Mouse (Mus musculus): ENCODE measurements around the gene Nme9.
A peak's percentile ranks its signal among the peaks of the same experiment; 100 is the strongest.

Gene Nme9

GRCm38 (mm10) chr9:99451161-99451560 lies at the start of gene Nme9:
TSS of gene Nme9 (plus strand) at chr9:99451475.
- Histone ChIP-seq H3K36me3 (ENCODE audit: insufficient read depth, low read length) (no peaks in the 10 kb centered on the region), H3K27me3 (ENCODE audit: insufficient read depth, low read length) (peaks cover 20% of the 10 kb centered on the region), H3K4me3 (replicated peaks; ENCODE audit: low read length) (no peak within 1 kb of the TSS), H3K9me3 (ENCODE audit: low read length) (no peaks in the 10 kb centered on the region), H3K4me1 (replicated peaks; ENCODE audit: low read depth, low read length) (peaks cover 17% of the 10 kb centered on the region)
- TF ChIP-seq CTCF (conservative IDR thresholded peaks at IDR 0.05; ENCODE audit: low read length) (no peak), POU5F1 (IDR thresholded peaks at IDR 0.05; ENCODE audit: borderline replicate concordance, low read length) (no peak), NANOG (IDR thresholded peaks at IDR 0.05; ENCODE audit: borderline replicate concordance, low read length) (no peak)

- no peaks in the 10 kb centered on the region for H3K27me3 ChIP-seq (ENCODE audit: insufficient read depth, low read length)
- H3K9me3 ChIP-seq (ENCODE audit: low read length) = no peaks in the 10 kb centered on the region
- peaks cover 83% of the 10 kb centered on the region for H3K4me1 ChIP-seq (replicated peaks; ENCODE audit: low read depth, low read length)
- peaks cover 73% of the 10 kb centered on the region for H3K36me3 ChIP-seq (ENCODE audit: insufficient read depth, low read length)
- no peak for TF ChIP-seq CTCF (conservative IDR thresholded peaks at IDR 0.05; ENCODE audit: low read length)
- no peak for TF ChIP-seq POU5F1 (IDR thresholded peaks at IDR 0.05; ENCODE audit: borderline replicate concordance, low read length)
- no peak for TF ChIP-seq NANOG (IDR thresholded peaks at IDR 0.05; ENCODE audit: borderline replicate concordance, low read length)
- H3K4me3 ChIP-seq (replicated peaks; ENCODE audit: low read length) = no peak overlapping the region
Observed at GRCm38 (mm10) chr9:99409280-99409679, 42.0 kb upstream of the Nme9 start.

- no peak for TF ChIP-seq POU5F1 (IDR thresholded peaks at IDR 0.05; ENCODE audit: borderline replicate concordance, low read length)
- TF ChIP-seq CTCF (conservative IDR thresholded peaks at IDR 0.05; ENCODE audit: low read length) = no peak
- TF ChIP-seq NANOG (IDR thresholded peaks at IDR 0.05; ENCODE audit: borderline replicate concordance, low read length) = no peak
Observed at GRCm38 (mm10) chr9:99411093-99411492, 40.2 kb upstream of the Nme9 start.

GRCm38 (mm10) chr9:99411785-99412184 lies 39.5 kb upstream of the Nme9 start:
- peaks cover 84% of the 10 kb centered on the region for H3K4me1 ChIP-seq (replicated peaks; ENCODE audit: low read depth, low read length)
- no peaks in the 10 kb centered on the region for H3K9me3 ChIP-seq (ENCODE audit: low read length)
- H3K4me3 ChIP-seq (replicated peaks; ENCODE audit: low read length) = no peak overlapping the region
- TF ChIP-seq CTCF (conservative IDR thresholded peaks at IDR 0.05; ENCODE audit: low read length) (no peak), POU5F1 (IDR thresholded peaks at IDR 0.05; ENCODE audit: borderline replicate concordance, low read length) (no peak), NANOG (IDR thresholded peaks at IDR 0.05; ENCODE audit: borderline replicate concordance, low read length) (no peak)
- peaks cover 53% of the 10 kb centered on the region for H3K36me3 ChIP-seq (ENCODE audit: insufficient read depth, low read length)
- no peaks in the 10 kb centered on the region for H3K27me3 ChIP-seq (ENCODE audit: insufficient read depth, low read length)

More at GRCm38 (mm10) chr9:99411093-99411492, 40.2 kb upstream of the Nme9 start:
- Histone ChIP-seq H3K4me1 (replicated peaks; ENCODE audit: low read depth, low read length) (peaks cover 84% of the 10 kb centered on the region), H3K27me3 (ENCODE audit: insufficient read depth, low read length) (no peaks in the 10 kb centered on the region), H3K4me3 (replicated peaks; ENCODE audit: low read length) (no peak overlapping the region), H3K36me3 (ENCODE audit: insufficient read depth, low read length) (peaks cover 60% of the 10 kb centered on the region), H3K9me3 (ENCODE audit: low read length) (no peaks in the 10 kb centered on the region)

GRCm38 (mm10) chr9:99416809-99417208 lies 34.5 kb upstream of the Nme9 start:
- peaks cover 33% of the 10 kb centered on the region for H3K36me3 ChIP-seq (ENCODE audit: insufficient read depth, low read length)
- no peaks in the 10 kb centered on the region for H3K27me3 ChIP-seq (ENCODE audit: insufficient read depth, low read length)
- H3K4me3 ChIP-seq (replicated peaks; ENCODE audit: low read length) = peak overlapping the region; percentile 79
- no peaks in the 10 kb centered on the region for H3K9me3 ChIP-seq (ENCODE audit: low read length)
- H3K4me1 ChIP-seq (replicated peaks; ENCODE audit: low read depth, low read length) = peaks cover 100% of the 10 kb centered on the region
- TF ChIP-seq CTCF (conservative IDR thresholded peaks at IDR 0.05; ENCODE audit: low read length) (no peak), POU5F1 (IDR thresholded peaks at IDR 0.05; ENCODE audit: borderline replicate concordance, low read length) (no peak), NANOG (IDR thresholded peaks at IDR 0.05; ENCODE audit: borderline replicate concordance, low read length) (no peak)

- TF ChIP-seq POU5F1 (IDR thresholded peaks at IDR 0.05; ENCODE audit: borderline replicate concordance, low read length) = no peak
- no peak for TF ChIP-seq NANOG (IDR thresholded peaks at IDR 0.05; ENCODE audit: borderline replicate concordance, low read length)
- no peak for TF ChIP-seq CTCF (conservative IDR thresholded peaks at IDR 0.05; ENCODE audit: low read length)
- H3K4me1 ChIP-seq (replicated peaks; ENCODE audit: low read depth, low read length) = peaks cover 100% of the 10 kb centered on the region
- peaks cover 27% of the 10 kb centered on the region for H3K36me3 ChIP-seq (ENCODE audit: insufficient read depth, low read length)
- peak overlapping the region; percentile 79 for H3K4me3 ChIP-seq (replicated peaks; ENCODE audit: low read length)
- H3K27me3 ChIP-seq (ENCODE audit: insufficient read depth, low read length) = no peaks in the 10 kb centered on the region
- H3K9me3 ChIP-seq (ENCODE audit: low read length) = no peaks in the 10 kb centered on the region
Observed at GRCm38 (mm10) chr9:99417288-99417846, 33.9 kb upstream of the Nme9 start.

- Histone ChIP-seq H3K27me3 (ENCODE audit: insufficient read depth, low read length) (no peaks in the 10 kb centered on the region), H3K4me3 (replicated peaks; ENCODE audit: low read length) (peak overlapping the region; percentile 79), H3K9me3 (ENCODE audit: low read length) (no peaks in the 10 kb centered on the region), H3K4me1 (replicated peaks; ENCODE audit: low read depth, low read length) (peaks cover 100% of the 10 kb centered on the region), H3K36me3 (ENCODE audit: insufficient read depth, low read length) (peaks cover 19% of the 10 kb centered on the region)
- TF ChIP-seq CTCF (conservative IDR thresholded peaks at IDR 0.05; ENCODE audit: low read length) = no peak
- no peak for TF ChIP-seq POU5F1 (IDR thresholded peaks at IDR 0.05; ENCODE audit: borderline replicate concordance, low read length)
- TF ChIP-seq NANOG (IDR thresholded peaks at IDR 0.05; ENCODE audit: borderline replicate concordance, low read length) = no peak
Observed at GRCm38 (mm10) chr9:99418377-99418776, 32.9 kb upstream of the Nme9 start.

- H3K4me1 ChIP-seq (replicated peaks; ENCODE audit: low read depth, low read length) = peaks cover 100% of the 10 kb centered on the region
- no peak for TF ChIP-seq CTCF (conservative IDR thresholded peaks at IDR 0.05; ENCODE audit: low read length)
- 0 out of 2 replicates have a peak, but pooled peaks have one; percentile 8 for TF ChIP-seq NANOG (IDR thresholded peaks at IDR 0.05; ENCODE audit: borderline replicate concordance, low read length)
- H3K4me3 ChIP-seq (replicated peaks; ENCODE audit: low read length) = peak overlapping the region; percentile 79
- H3K36me3 ChIP-seq (ENCODE audit: insufficient read depth, low read length) = peaks cover 15% of the 10 kb centered on the region
- no peaks in the 10 kb centered on the region for H3K9me3 ChIP-seq (ENCODE audit: low read length)
- no peaks in the 10 kb centered on the region for H3K27me3 ChIP-seq (ENCODE audit: insufficient read depth, low read length)
Observed at GRCm38 (mm10) chr9:99419951-99420701, 31.1 kb upstream of the Nme9 start.
